Mouse (Mus musculus) brain, embryonic 14.5 days (tissue): ENCODE measurements around the gene Ttyh2.
A peak's percentile ranks its signal among the peaks of the same experiment; 100 is the strongest.

Source experiments
- CTCF ChIP-seq: fragments of 200-500 bp; IDR thresholded peaks from 2 replicates; pipeline ENCODE4 v1.5.1; 2012; ENCODE audit warnings: inconsistent platforms, mild to moderate bottlenecking, moderate library complexity, borderline replicate concordance; ENCODE audit not compliant: insufficient read depth, insufficient read length; ENCODE audit errors: extremely low read depth
- POLR2A ChIP-seq: fragments of 200-500 bp; IDR thresholded peaks from 2 replicates; pipeline ENCODE4 v1.6.1; 2012; ENCODE audit warnings: mild to moderate bottlenecking, inconsistent platforms, borderline replicate concordance; ENCODE audit not compliant: poor library complexity, insufficient read depth, insufficient read length, severe bottlenecking; ENCODE audit errors: extremely low read depth

- TF ChIP-seq CTCF = 0 out of 2 replicates have a peak, but pooled peaks have one; percentile 4
- TF ChIP-seq POLR2A = no peak
Measured at GRCm38 (mm10) chr11:114649510-114649909, 25.7 kb upstream of the Ttyh2 start.
